Mouse (Mus musculus) kidney, embryonic 16.5 days (tissue): ENCODE measurements around the gene Psd4. TPM values are rescaled to one million over a fixed set of nuclear protein-coding genes. Genes with fewer than 3 reads are reported as not detected.

ENCODE experiments used
- ATAC-seq: fragments of 200-750 bp; cut with Nextera tagmentation; 2 replicates; pipeline ENCODE4 v1.8.0; 2017; ENCODE audit warnings: moderate TSS enrichment; ENCODE audit not compliant: low FRiP score, low TSS enrichment
- H3K27ac ChIP-seq: fragments of 300-500 bp; sonication (generic); 2 replicates; pipeline ENCODE4 v1.5.1; 2014; ENCODE audit warnings: low read length
- H3K27me3 ChIP-seq: fragments of 300-500 bp; sonication (generic); 2 replicates; pipeline ENCODE4 v1.6.1; 2014; ENCODE audit warnings: low read length, control low read depth, mixed read lengths; ENCODE audit not compliant: insufficient read depth
- H3K36me3 ChIP-seq: fragments of 300-500 bp; sonication (generic); 2 replicates; pipeline ENCODE4 v1.6.1; 2014; ENCODE audit warnings: low read length, control low read depth, mixed read lengths; ENCODE audit not compliant: insufficient read depth
- H3K4me1 ChIP-seq: fragments of 300-500 bp; sonication (generic); 2 replicates; pipeline ENCODE4 v1.6.1; 2014; ENCODE audit warnings: low read length, control low read depth, mixed read lengths; ENCODE audit not compliant: insufficient read depth
- H3K4me2 ChIP-seq: fragments of 300-500 bp; sonication (generic); replicated peaks from 2 replicates; pipeline ENCODE4 v1.6.1; 2014; ENCODE audit warnings: low read depth, low read length
- H3K4me3 ChIP-seq: fragments of 300-500 bp; sonication (generic); 2 replicates; pipeline ENCODE4 v1.5.1; 2014; ENCODE audit warnings: mild to moderate bottlenecking, low read length
- H3K9ac ChIP-seq: fragments of 300-500 bp; sonication (generic); replicated peaks from 2 replicates; pipeline ENCODE4 v1.6.1; 2014; ENCODE audit warnings: low read length
- H3K9me3 ChIP-seq: fragments of 300-500 bp; sonication (generic); 2 replicates; pipeline ENCODE4 v1.6.1; 2016; ENCODE audit warnings: low read length, control low read depth
- WGBS: fragments of 180-500 bp; shearing (Covaris S2); extraction: QIAGEN DNeasy Blood & Tissue Kit; methylation state at CpG from one replicate; pipeline ENCODE4 v1.1.7; 2014; 5-methylcytosine and 5-hydroxymethylcytosine counted together
- polyA plus RNA-seq: library from polyadenylated mRNA; unstranded; fragments of >200 nt; fragmentation: Nextera tagmentation; extraction: Ambion mirVana; gene quantifications from 2 replicates; pipeline ENCODE4 v1.2.1, GENCODE M21; 2015

Gene Psd4
- polyA plus RNA-seq, 1 experiment from 2014 or later = 3.1 TPM

DNA sequence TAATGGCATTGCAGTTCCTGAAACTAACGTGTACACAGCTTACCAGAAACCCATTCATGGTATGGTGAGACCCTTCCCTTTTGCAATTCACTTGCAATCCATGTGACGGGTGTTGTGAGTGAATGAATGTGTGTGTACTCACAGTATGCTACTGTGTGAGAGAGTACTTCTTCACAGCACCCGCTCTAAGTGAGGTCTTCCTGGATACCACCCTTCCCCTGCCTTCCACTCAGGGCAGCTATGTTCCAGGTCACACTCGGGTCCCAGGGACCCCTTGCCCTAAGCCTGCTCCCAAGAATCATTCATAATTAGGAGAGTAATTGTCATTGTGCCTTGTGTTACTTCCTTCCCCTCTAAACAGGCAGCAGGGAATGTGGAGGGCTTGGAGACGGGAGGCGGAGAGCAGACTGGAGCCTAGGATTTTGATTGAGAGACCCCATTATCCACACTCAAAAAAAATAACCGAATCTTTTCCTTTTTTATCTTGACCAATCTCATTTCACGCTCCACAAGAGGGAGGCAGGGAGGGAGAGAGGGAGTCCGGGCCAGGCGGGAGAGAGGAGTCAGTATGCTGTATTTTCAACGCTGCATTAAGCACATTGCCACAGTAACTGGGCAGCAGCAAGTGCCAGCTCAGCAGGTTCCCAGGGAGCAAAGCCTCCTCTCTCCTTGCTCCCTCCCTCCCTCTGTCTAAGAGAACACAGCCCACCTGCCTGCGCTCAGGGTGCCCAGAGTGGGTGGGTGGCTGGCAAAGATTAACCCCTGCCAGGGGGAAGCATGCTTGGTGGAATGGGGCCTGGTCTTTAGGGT lies 60.7 kb downstream of the Psd4 start:
- WGBS = 28% methylated on average over 12 of the region's 12 CpGs
- Histone ChIP-seq H3K9ac (no peak overlapping the region), H3K4me3 (no peak overlapping the region), H3K4me1 (peaks cover 29% of the 10 kb centered on the region), H3K27me3 (no peaks in the 10 kb centered on the region), H3K4me2 (no peak overlapping the region), H3K36me3 (peaks cover 13% of the 10 kb centered on the region; the same call in 1 of the 2 replicates), H3K9me3 (no peaks in the 10 kb centered on the region), H3K27ac (peak overlapping the region; percentile 95)
- ATAC-seq = peak; percentile 96

DNA sequence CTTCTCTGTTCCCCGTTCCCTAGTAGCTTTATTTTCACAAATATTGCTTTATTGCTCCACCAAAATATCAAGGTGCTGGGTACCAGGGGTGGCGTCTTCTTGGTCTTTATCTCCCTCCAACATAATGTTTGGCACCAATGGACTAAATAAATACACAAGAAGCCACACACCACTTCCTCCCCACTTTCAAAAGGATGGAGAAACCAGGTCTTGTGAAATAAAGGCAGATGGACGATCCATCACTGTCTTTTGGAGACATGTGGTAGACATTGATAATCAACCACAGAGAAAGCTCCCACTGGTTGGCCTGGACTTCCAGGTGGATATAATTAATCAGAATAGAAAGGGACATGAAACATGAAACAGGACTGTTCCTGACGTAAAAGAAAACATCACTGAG lies 62.4 kb downstream of the Psd4 start:
- WGBS = 86% methylated on average over 4 of the region's 4 CpGs
- H3K27ac ChIP-seq = peak overlapping the region; percentile 72
- H3K36me3 ChIP-seq = peaks cover 13% of the 10 kb centered on the region; the same call in 1 of the 2 replicates
- no peak overlapping the region for H3K9ac ChIP-seq
- H3K27me3 ChIP-seq = no peaks in the 10 kb centered on the region
- no peaks in the 10 kb centered on the region for H3K9me3 ChIP-seq
- no peak for ATAC-seq
- H3K4me1 ChIP-seq = peaks cover 24% of the 10 kb centered on the region
- no peak overlapping the region for H3K4me2 ChIP-seq
- H3K4me3 ChIP-seq = no peak overlapping the region

DNA sequence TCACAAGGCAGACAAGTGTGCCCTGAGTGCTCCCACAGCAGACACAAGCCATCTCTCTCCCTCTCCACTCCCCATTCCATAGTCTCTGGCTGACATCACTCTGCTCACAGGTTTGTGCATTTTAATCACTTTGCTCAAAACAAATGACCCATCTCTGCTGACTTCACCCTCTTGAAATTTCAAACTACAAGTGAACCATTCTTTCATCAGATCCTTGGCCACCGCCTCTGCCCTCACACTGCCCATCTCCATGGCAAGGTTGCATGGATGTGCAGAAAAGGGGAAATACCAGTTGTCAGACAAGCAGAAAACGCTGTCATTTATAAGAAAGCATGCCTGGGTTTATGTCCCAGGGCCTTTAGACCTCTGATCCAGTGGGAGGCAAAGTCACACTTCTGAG lies 67.3 kb downstream of the Psd4 start:
- Histone ChIP-seq H3K27ac (no peak overlapping the region), H3K4me1 (peaks cover 8% of the 10 kb centered on the region), H3K27me3 (no peaks in the 10 kb centered on the region), H3K4me2 (no peak overlapping the region), H3K4me3 (no peak overlapping the region), H3K9me3 (no peaks in the 10 kb centered on the region), H3K36me3 (peaks cover 34% of the 10 kb centered on the region), H3K9ac (no peak overlapping the region)
- 81% methylated on average over 2 of the region's 2 CpGs for WGBS
- ATAC-seq = no peak

DNA sequence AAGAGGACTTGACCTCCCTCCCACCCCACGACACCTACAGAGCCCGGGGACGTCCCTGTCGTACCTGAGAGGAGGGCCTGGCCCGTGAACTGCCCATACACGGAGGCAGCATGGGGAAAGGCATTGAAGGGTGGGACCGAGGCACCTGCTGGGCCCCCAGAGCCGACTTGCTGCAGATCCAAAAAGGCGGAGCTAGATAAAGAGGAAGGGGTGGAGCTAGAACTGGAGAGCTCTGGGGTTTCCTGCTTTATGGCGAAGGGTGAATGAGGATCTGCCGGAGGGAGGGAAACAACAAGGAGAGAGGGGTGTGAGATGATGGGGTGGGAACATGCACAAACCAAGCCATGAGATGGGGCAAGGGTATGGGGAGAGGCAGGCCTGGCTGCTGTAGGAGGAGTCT lies 68.3 kb downstream of the Psd4 start:
- Histone ChIP-seq H3K36me3 (peaks cover 39% of the 10 kb centered on the region), H3K4me1 (peaks cover 5% of the 10 kb centered on the region), H3K4me3 (no peak overlapping the region), H3K9me3 (no peaks in the 10 kb centered on the region), H3K27me3 (no peaks in the 10 kb centered on the region), H3K9ac (no peak overlapping the region), H3K27ac (no peak overlapping the region), H3K4me2 (no peak overlapping the region)
- ATAC-seq = no peak
- WGBS = 85% methylated on average over 11 of the region's 11 CpGs

DNA sequence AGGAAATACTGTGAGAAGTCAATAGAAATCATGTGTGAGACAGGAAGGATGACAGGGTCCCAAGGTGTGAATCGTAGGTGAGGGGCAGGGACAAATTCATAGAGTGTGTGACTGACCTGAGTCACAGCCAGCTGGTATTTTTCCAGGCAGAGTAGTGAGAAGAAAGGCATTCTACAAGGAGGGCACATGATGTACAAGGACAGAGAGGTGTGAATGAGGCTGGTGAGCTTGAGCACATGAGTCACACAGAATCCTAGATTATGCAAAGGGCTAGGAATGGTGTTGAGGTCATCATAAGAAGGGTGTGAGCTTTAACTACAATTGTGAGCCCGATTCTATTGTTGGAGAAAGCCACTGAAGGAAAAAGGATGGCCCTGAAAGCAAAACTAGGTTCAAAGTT lies 72.7 kb downstream of the Psd4 start:
- no peak overlapping the region for H3K27ac ChIP-seq
- no peak overlapping the region for H3K9ac ChIP-seq
- H3K36me3 ChIP-seq = peaks cover 58% of the 10 kb centered on the region
- H3K27me3 ChIP-seq = no peaks in the 10 kb centered on the region
- H3K9me3 ChIP-seq = no peaks in the 10 kb centered on the region
- no peak for ATAC-seq
- H3K4me1 ChIP-seq = peaks cover 5% of the 10 kb centered on the region
- H3K4me3 ChIP-seq = no peak overlapping the region
- 76% methylated on average over 2 of the region's 2 CpGs for WGBS
- no peak overlapping the region for H3K4me2 ChIP-seq

DNA sequence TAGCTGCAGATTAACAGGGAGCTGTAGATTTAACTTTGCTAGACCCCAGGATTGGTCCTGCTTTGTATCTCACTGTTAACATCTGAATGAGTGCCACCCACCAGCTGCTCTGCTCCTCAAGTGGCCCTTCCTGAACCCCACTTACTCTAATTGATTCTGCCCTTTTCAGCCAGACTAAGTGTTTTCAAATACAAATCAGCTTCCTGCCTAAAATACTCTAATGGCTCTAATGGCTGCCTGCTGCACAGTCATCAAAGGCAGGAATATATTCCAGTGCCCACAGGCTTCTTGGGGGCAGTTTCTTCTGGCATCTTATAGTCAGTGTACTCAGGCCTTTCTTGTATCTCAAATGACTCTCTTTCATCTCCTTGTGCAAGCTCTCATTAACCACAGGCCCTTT lies 74.5 kb downstream of the Psd4 start:
- H3K4me3 ChIP-seq = no peak overlapping the region
- no peak overlapping the region for H3K4me2 ChIP-seq
- peaks cover 12% of the 10 kb centered on the region for H3K4me1 ChIP-seq
- no peaks in the 10 kb centered on the region for H3K27me3 ChIP-seq
- no peak overlapping the region for H3K27ac ChIP-seq
- H3K36me3 ChIP-seq = peaks cover 45% of the 10 kb centered on the region
- no peak for ATAC-seq
- no peaks in the 10 kb centered on the region for H3K9me3 ChIP-seq
- H3K9ac ChIP-seq = no peak overlapping the region

DNA sequence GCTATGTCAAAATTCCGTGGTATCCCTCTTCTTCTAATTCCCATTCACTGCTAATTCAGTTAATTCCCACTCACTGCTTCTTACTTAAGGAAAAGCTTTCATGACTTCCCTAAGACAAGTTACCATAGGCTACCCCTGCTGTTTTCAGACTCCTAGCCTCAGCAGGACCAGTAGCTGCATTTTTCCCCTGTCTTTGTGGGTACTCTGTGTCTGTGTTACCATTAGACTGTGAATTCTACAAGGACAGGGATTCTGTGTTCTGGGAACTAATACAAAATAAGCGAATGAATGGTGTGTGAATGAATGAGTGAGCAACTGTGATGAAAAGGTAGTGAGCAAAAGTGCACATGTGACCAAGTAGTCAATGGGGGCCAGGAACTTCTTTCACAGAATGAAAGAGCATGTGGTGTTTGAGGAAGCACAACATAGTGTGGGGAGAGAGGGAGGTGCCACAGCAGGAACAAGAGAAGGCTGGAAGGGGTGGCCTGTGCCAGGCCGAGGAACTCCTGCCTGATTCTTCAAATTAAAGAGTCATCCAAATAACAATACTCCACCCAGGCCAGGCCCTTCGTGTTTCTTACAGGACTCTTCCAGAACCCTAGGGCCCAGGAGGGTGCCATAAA lies 75.0 kb downstream of the Psd4 start:
- Histone ChIP-seq H3K27ac (no peak overlapping the region), H3K4me1 (peaks cover 12% of the 10 kb centered on the region), H3K4me2 (no peak overlapping the region), H3K36me3 (peaks cover 45% of the 10 kb centered on the region), H3K9me3 (no peaks in the 10 kb centered on the region), H3K9ac (no peak overlapping the region), H3K4me3 (no peak overlapping the region), H3K27me3 (no peaks in the 10 kb centered on the region)
- 65% methylated on average over 4 of the region's 4 CpGs for WGBS
- no peak for ATAC-seq

DNA sequence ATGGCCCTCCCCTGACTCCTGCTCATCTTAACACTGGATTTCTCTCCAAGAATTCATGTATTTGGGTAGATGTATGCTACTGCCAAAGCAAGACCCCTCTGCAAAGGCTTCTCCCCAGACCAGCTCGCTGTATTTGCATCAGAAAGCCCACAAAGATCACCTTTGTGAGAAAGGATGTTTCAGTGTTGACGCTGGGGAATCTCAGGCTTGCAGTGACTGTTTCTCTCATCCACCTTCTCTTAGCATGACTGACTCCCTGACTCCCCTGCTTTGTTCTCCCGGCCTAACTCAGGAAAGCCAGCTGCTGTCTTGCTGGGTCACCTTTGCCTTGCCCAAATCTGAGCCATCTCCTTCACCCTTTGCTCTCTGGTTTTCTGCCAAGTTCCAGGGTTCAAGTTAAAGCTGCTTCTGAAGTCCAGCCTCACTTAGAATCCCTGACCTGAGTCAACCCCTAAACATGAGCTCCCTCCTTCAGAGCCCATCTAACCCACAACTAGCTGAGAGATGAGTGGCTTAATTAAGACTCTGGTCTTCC lies 75.9 kb downstream of the Psd4 start:
- no peak for ATAC-seq
- H3K27me3 ChIP-seq = no peaks in the 10 kb centered on the region
- no peaks in the 10 kb centered on the region for H3K9me3 ChIP-seq
- 57% methylated on average over 3 of the region's 3 CpGs for WGBS
- 0 out of 2 replicates have a peak overlapping the region, but pooled peaks have one; percentile 1 for H3K27ac ChIP-seq
- peaks cover 45% of the 10 kb centered on the region for H3K36me3 ChIP-seq
- no peak overlapping the region for H3K4me2 ChIP-seq
- no peak overlapping the region for H3K9ac ChIP-seq
- peaks cover 12% of the 10 kb centered on the region for H3K4me1 ChIP-seq
- H3K4me3 ChIP-seq = no peak overlapping the region

DNA sequence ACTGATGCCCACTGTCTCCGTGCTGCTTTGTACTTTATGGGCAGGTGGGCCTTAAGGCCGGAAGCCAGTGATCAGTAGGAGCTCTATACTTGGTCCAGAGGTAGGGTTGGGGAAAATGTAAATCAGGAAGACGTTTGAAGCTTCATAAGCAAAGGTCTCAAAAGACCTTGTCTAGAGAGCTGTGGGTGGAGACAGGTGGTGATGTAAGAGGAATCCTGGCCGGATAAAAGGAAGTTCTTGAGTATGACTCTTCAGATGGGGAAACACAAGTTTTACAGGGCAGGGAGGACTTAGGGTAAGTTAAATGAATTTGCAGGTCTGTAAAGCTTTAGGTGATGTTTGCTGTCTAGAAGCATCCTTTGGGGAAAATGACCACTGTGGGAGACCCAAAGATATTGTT lies 81.7 kb downstream of the Psd4 start:
- H3K4me2 ChIP-seq = no peak overlapping the region
- H3K4me3 ChIP-seq = no peak overlapping the region
- WGBS = 70% methylated on average over 4 of the region's 4 CpGs
- H3K9ac ChIP-seq = no peak overlapping the region
- H3K9me3 ChIP-seq = no peaks in the 10 kb centered on the region
- no peak for ATAC-seq
- H3K36me3 ChIP-seq = peaks cover 9% of the 10 kb centered on the region; the same call in 1 of the 2 replicates
- H3K27ac ChIP-seq = no peak overlapping the region
- H3K27me3 ChIP-seq = no peaks in the 10 kb centered on the region
- peaks cover 23% of the 10 kb centered on the region for H3K4me1 ChIP-seq

DNA sequence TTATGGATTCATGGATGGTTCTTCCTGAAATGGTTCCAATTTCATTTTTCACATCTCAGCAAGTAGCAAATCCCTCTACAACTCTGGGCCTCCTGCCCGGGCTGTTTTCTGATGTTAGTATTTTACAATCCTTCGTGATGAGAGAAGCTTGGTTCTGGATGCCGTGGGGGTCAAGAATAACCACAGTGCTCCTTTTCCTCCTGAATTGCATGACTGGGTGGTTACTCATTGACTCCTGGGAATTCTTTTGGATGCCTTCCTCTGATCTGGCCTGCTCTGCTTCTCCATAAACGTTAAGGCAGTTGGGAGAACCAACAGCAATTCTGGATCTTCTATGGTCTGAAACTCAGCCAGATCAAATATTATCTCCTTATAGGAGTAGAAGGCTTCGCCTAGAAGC lies 85.8 kb downstream of the Psd4 start:
- Histone ChIP-seq H3K9me3 (no peaks in the 10 kb centered on the region), H3K4me1 (peaks cover 54% of the 10 kb centered on the region)
- peak; percentile 40; the same call in 1 of the 2 replicates for ATAC-seq

More for the DNA sequence above, 85.8 kb downstream of the Psd4 start:
- Histone ChIP-seq H3K36me3 (0 out of 2 replicates have a peak, but pooled peaks cover 5% of the 10 kb centered on the region), H3K4me2 (no peak overlapping the region), H3K27me3 (no peaks in the 10 kb centered on the region), H3K9ac (no peak overlapping the region), H3K27ac (peak overlapping the region; percentile 93), H3K4me3 (no peak overlapping the region)
- WGBS = 46% methylated on average over 5 of the region's 5 CpGs
